ENCODE assay signal across 8 mouse cellular contexts in genomic region chr17:12532115-12532514, GRCm38 (mm10). TPM values are rescaled to one million over a fixed set of nuclear protein-coding genes. Genes with fewer than 3 reads are reported as not detected.
A peak's percentile ranks its signal among the peaks of the same experiment; 100 is the strongest.
DNase-seq lines count a peak whose midpoint lies in the region; ATAC-seq and TF ChIP-seq lines count a peak whose summit lies in the region.

No protein-coding gene starts in this region.

- H3K27me3 ChIP-seq in midbrain, embryonic 14.5 days (ENCODE audit: control insufficient read depth, insufficient read depth, low read length): no peaks in the 10 kb centered on the region
- no peaks in the 10 kb centered on the region for H3K27me3 ChIP-seq in midbrain, embryonic 16.5 days (ENCODE audit: control insufficient read depth, insufficient read depth, low read depth, low read length)
- H3K27me3 ChIP-seq in liver, embryonic 14.5 days (ENCODE audit: control insufficient read depth, insufficient read depth, low read length): no peaks in the 10 kb centered on the region

- TF ChIP-seq EP300 in liver, embryonic 14.5 days (IDR thresholded peaks at IDR 0.05; ENCODE audit: low read depth): no peak

- no peak overlapping the region for H3K27ac ChIP-seq in midbrain, embryonic 14.5 days (replicated peaks; ENCODE audit: low read depth, low read length)
- H3K27ac ChIP-seq in midbrain, embryonic 16.5 days (ENCODE audit: low read length): no peak overlapping the region
- H3K27ac ChIP-seq in liver, embryonic 14.5 days: no peak overlapping the region

- DNase-seq in midbrain, embryonic 14.5 days: peak; percentile 66
- peak; percentile 71 for DNase-seq in ZHBTc4 (ENCODE audit: low read depth, low spot score)
- peak; percentile 68 to 76 for DNase-seq in cerebellum, postnatal 14 days
- DNase-seq in heart, postnatal 25 days (ENCODE audit: low spot score): peak; percentile 4
- DNase-seq in liver, embryonic 14.5 days (ENCODE audit: low read depth in 3 of 3, low spot score in 3 of 3): peak; percentile 14 to 35 (median 27)
- peak; percentile 35 for DNase-seq in skeletal muscle tissue, adult 2 months (ENCODE audit: low read depth, low spot score)

- peak; percentile 84 for TF ChIP-seq CTCF in liver, embryonic 14.5 days (IDR thresholded peaks at IDR 0.05; ENCODE audit: low read depth)

- H3K4me3 ChIP-seq in midbrain, embryonic 14.5 days (replicated peaks; ENCODE audit: low read depth, low read length): no peak overlapping the region
- no peak overlapping the region for H3K4me3 ChIP-seq in midbrain, embryonic 16.5 days (ENCODE audit: low read depth, low read length)
- H3K4me3 ChIP-seq in liver, embryonic 14.5 days (ENCODE audit: insufficient read depth in 1 of 2, low read depth in 2 of 2, low read length in 2 of 2): no peak overlapping the region

- ATAC-seq in midbrain, embryonic 14.5 days (ENCODE audit: low FRiP score, low TSS enrichment): no peak
- no peak for ATAC-seq in midbrain, embryonic 16.5 days
- ATAC-seq in liver, embryonic 14.5 days (ENCODE audit: insufficient read depth): no peak
- no peak for ATAC-seq in monocyte, adult 5-6 weeks (replicated peaks; ENCODE audit: insufficient number of reproducible peaks, low FRiP score, low TSS enrichment, poor library complexity, severe bottlenecking)

- intact Hi-C loops in heart, postnatal 25 days (cut with DNase I): loop anchor here (5.0 kb wide), 1 partner anchor 80 kb away; no protein-coding TSS in a partner anchor

- WGBS in midbrain, embryonic 14.5 days: 39% methylated on average over 5 of the region's 5 CpGs
- WGBS in midbrain, embryonic 16.5 days: 34% methylated on average over 5 of the region's 5 CpGs
- WGBS in liver, embryonic 14.5 days (ENCODE audit: insufficient replicate concordance): 21% methylated on average over 5 of the region's 5 CpGs

- H3K4me1 ChIP-seq in midbrain, embryonic 14.5 days (ENCODE audit: control insufficient read depth, insufficient read depth, low read length): no peaks in the 10 kb centered on the region
- no peaks in the 10 kb centered on the region for H3K4me1 ChIP-seq in midbrain, embryonic 16.5 days (ENCODE audit: control insufficient read depth, insufficient read depth, low read length)
- H3K4me1 ChIP-seq in liver, embryonic 14.5 days (replicated peaks; ENCODE audit: control insufficient read depth in 2 of 2, insufficient read depth in 2 of 2, low read length in 1 of 2): no peaks in the 10 kb centered on the region

- no peak overlapping the region for H3K9ac ChIP-seq in midbrain, embryonic 14.5 days (replicated peaks; ENCODE audit: low read length)
- H3K9ac ChIP-seq in midbrain, embryonic 16.5 days (ENCODE audit: low read depth, low read length): no peak overlapping the region
- no peak overlapping the region for H3K9ac ChIP-seq in liver, embryonic 14.5 days (replicated peaks)

- H3K36me3 ChIP-seq in midbrain, embryonic 14.5 days (ENCODE audit: control insufficient read depth, insufficient read depth, low read length): no peaks in the 10 kb centered on the region
- H3K36me3 ChIP-seq in midbrain, embryonic 16.5 days (ENCODE audit: control insufficient read depth, insufficient read depth, low read length): no peaks in the 10 kb centered on the region
- no peaks in the 10 kb centered on the region for H3K36me3 ChIP-seq in liver, embryonic 14.5 days (replicated peaks; ENCODE audit: control insufficient read depth, insufficient read depth, low read depth)

- no peaks in the 10 kb centered on the region for H3K9me3 ChIP-seq in midbrain, embryonic 14.5 days (ENCODE audit: control insufficient read depth, low read length)
- H3K9me3 ChIP-seq in midbrain, embryonic 16.5 days (replicated peaks; ENCODE audit: control insufficient read depth, low read length, poor library complexity, severe bottlenecking): no peaks in the 10 kb centered on the region
- no peaks in the 10 kb centered on the region for H3K9me3 ChIP-seq in liver, embryonic 14.5 days (ENCODE audit: control insufficient read depth, low read length)

- H3K4me2 ChIP-seq in midbrain, embryonic 14.5 days (ENCODE audit: low read length): no peak overlapping the region
- H3K4me2 ChIP-seq in midbrain, embryonic 16.5 days (ENCODE audit: low read length): no peak overlapping the region
- H3K4me2 ChIP-seq in liver, embryonic 14.5 days (ENCODE audit: low read depth): no peak overlapping the region

RNA-seq across cellular contexts. Expression of gene Slc22a3, which starts 24.6 kb away (rescaled TPM):
- polyA plus RNA-seq in midbrain, embryonic 14.5 days (2014; fragmentation: Nextera tagmentation; extraction: Ambion mirVana): 0.74 TPM in 2 replicates
- 1.9 and 2.3 TPM in 2 replicates for polyA plus RNA-seq in midbrain, embryonic 16.5 days (2015; fragmentation: Nextera tagmentation; extraction: Ambion mirVana)
- total RNA-seq in heart, postnatal 25 days (2021): 1 to 10 TPM; 5.6 to 7.0 TPM
- 0.53 and 0.97 TPM in 2 replicates for polyA plus RNA-seq in liver, embryonic 14.5 days (2012; rRNA removed)
- polyA plus RNA-seq in liver, embryonic 14.5 days (2014; fragmentation: Nextera tagmentation; extraction: Ambion mirVana): 0.56 and 0.78 TPM in 2 replicates
- total RNA-seq in monocyte, adult 5-6 weeks (2017): not detected in 3 replicates

RNA-seq across cellular contexts. Expression of gene Slc22a2, which starts 51.8 kb away (rescaled TPM):
- 1.2 TPM in 1 of 2 replicates, not detected in the other for polyA plus RNA-seq in midbrain, embryonic 14.5 days (2014; fragmentation: Nextera tagmentation; extraction: Ambion mirVana)
- 0.85 and 1.3 TPM in 2 replicates for polyA plus RNA-seq in midbrain, embryonic 16.5 days (2015; fragmentation: Nextera tagmentation; extraction: Ambion mirVana)
- total RNA-seq in heart, postnatal 25 days (2021): not detected
- 0.03 TPM in 1 of 2 replicates, not detected in the other for polyA plus RNA-seq in liver, embryonic 14.5 days (2012; rRNA removed)
- not detected in 2 replicates for polyA plus RNA-seq in liver, embryonic 14.5 days (2014; fragmentation: Nextera tagmentation; extraction: Ambion mirVana)
- total RNA-seq in monocyte, adult 5-6 weeks (2017): not detected in 3 replicates

Comparison
In these comparisons a context has a peak if more than half of its experiments do, and no peak if none do; other contexts are left out.
1. DNase-seq: peak in every context shown above with its lines; median percentile 72 in cerebellum, postnatal 14 days; 71 in ZHBTc4; 66 in midbrain, embryonic 14.5 days; 35 in skeletal muscle tissue, adult 2 months; 27 in liver, embryonic 14.5 days; 4 in heart, postnatal 25 days.